Mouse (Mus musculus): Measurements from ENCODE around the gene Prr7. TPM values are rescaled to one million over a fixed set of nuclear protein-coding genes. Genes with fewer than 3 reads are reported as not detected.

Gene Prr7
- total and polyA plus RNA-seq, 3 experiments: 2.7 to 8.7 TPM; not detected in 1

DNA sequence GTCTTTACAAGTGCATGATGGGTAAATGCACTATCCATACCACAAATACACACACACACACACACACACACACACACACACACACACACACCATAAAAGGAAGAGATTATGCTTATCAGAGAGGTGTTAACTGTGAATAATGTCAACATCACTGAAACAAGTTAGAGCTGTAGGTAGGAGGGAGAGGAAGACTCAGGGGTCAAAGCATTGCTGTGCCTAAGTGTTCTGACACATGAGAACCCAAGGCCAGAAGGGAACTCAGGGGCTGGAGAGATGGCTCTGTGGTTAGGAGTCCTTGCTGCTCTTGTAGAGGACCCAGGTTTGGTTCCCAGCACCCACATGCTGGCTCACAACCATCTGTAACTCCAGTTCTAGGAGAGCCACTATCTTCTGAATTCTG is 15.9 kb downstream of the Prr7 start:
- no peaks in the 10 kb centered on the region for H3K9me3 ChIP-seq (replicated peaks; ENCODE audit: insufficient read depth, low read length)
- TF ChIP-seq MAX (IDR thresholded peaks at IDR 0.05; ENCODE audit: low read length): no peak
- no peak for TF ChIP-seq TCF12 (IDR thresholded peaks at IDR 0.05; ENCODE audit: low read depth, low read length)
- TF ChIP-seq NELFE (IDR thresholded peaks at IDR 0.05; ENCODE audit: low read depth, low read length): no peak
- TF ChIP-seq POLR2A (IDR thresholded peaks at IDR 0.05; ENCODE audit: control insufficient read depth in 1 of 2, insufficient read depth in 1 of 2, low read depth in 1 of 2, low read length in 2 of 2, poor library complexity in 1 of 2): peak in 1 of 2 experiments; percentile 49; a peak in 2 of 4 replicates
- TF ChIP-seq ETS1 (IDR thresholded peaks at IDR 0.05; ENCODE audit: low read depth, low read length): 0 out of 2 replicates have a peak, but pooled peaks have one; percentile 5
- TF ChIP-seq TBP (IDR thresholded peaks at IDR 0.05; ENCODE audit: low read depth, low read length): peak; percentile 73
- peak in 1 of 2 experiments; percentile 33; a peak in 1 of 4 replicates for TF ChIP-seq EP300 (IDR thresholded peaks at IDR 0.05; ENCODE audit: low read depth in 1 of 2, low read length in 2 of 2)
- 0 out of 2 replicates have a peak, but pooled peaks have one; percentile 13 for TF ChIP-seq GATA1 (IDR thresholded peaks at IDR 0.05; ENCODE audit: low read depth, low read length)
- H3K27me3 ChIP-seq (ENCODE audit: control insufficient read depth in 1 of 2, insufficient read depth in 2 of 2, low read length in 2 of 2): peaks cover 0 to 3% of the 10 kb centered on the region in 2 experiments; a peak in 3 of 4 replicates
- no peaks in the 10 kb centered on the region for H3K79me2 ChIP-seq (ENCODE audit: control insufficient read depth, insufficient read depth, low read length, poor library complexity)
- H3K27ac ChIP-seq (ENCODE audit: control insufficient read depth, low read depth, low read length): no peak overlapping the region
- H3K36me3 ChIP-seq (ENCODE audit: control insufficient read depth in 1 of 2, insufficient read depth in 2 of 2, low read length in 2 of 2): peaks cover 0 to 6% of the 10 kb centered on the region in 2 experiments; a peak in 2 of 4 replicates
- DNase-seq (ENCODE audit: low read depth, low spot score): peak; percentile 53
- peaks cover 5 to 17% of the 10 kb centered on the region in 2 experiments; a peak in 3 of 4 replicates for H3K4me1 ChIP-seq (ENCODE audit: control insufficient read depth in 1 of 2, insufficient read depth in 2 of 2, low read length in 2 of 2)
- no peak overlapping the region for H3K9ac ChIP-seq (ENCODE audit: control insufficient read depth, low read depth, low read length, poor library complexity, severe bottlenecking)
- no peak overlapping the region for H3K4me3 ChIP-seq (ENCODE audit: control insufficient read depth in 1 of 2, insufficient read depth in 1 of 2, low read depth in 2 of 2, low read length in 2 of 2)

DNA sequence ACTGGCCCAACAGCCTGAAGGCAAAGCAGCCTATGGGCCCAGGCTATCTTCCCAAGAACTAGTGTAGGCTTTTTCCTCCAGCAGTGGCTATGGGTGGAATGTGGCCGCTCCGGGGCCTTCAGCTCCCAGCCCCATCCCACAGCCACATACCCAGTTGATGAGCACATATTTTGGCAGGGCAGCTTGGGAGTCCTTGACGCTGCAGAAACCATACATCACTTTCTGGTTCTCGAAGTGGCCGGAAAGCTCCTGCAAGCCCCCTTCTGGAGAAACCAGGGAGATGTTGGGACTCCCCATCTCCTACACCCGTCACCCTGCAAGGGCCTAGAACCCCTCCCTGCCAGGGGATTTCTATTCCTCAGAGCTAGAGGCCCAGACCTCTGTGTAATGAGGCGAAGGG is 18.5 kb downstream of the Prr7 start:
- no peak for DNase-seq (ENCODE audit: low read depth, low spot score)
- H3K27ac ChIP-seq (ENCODE audit: control insufficient read depth, low read depth, low read length): no peak overlapping the region
- H3K4me1 ChIP-seq (ENCODE audit: control insufficient read depth in 1 of 2, insufficient read depth in 2 of 2, low read length in 2 of 2): peaks cover 5 to 17% of the 10 kb centered on the region in 2 experiments; a peak in 3 of 4 replicates
- peaks cover 0 to 5% of the 10 kb centered on the region in 2 experiments; a peak in 3 of 4 replicates for H3K27me3 ChIP-seq (ENCODE audit: control insufficient read depth in 1 of 2, insufficient read depth in 2 of 2, low read length in 2 of 2)
- no peaks in the 10 kb centered on the region for H3K79me2 ChIP-seq (ENCODE audit: control insufficient read depth, insufficient read depth, low read length, poor library complexity)
- peaks cover 0 to 9% of the 10 kb centered on the region in 2 experiments; a peak in 2 of 4 replicates for H3K36me3 ChIP-seq (ENCODE audit: control insufficient read depth in 1 of 2, insufficient read depth in 2 of 2, low read length in 2 of 2)
- no peaks in the 10 kb centered on the region for H3K9me3 ChIP-seq (replicated peaks; ENCODE audit: insufficient read depth, low read length)
- no peak for TF ChIP-seq USF1 (IDR thresholded peaks at IDR 0.05; ENCODE audit: low read depth, low read length)
- no peak for TF ChIP-seq E2F4 (IDR thresholded peaks at IDR 0.05; ENCODE audit: borderline replicate concordance, low read depth, low read length)
- no peak for TF ChIP-seq ZMIZ1 (IDR thresholded peaks at IDR 0.05; ENCODE audit: low read depth, low read length)
- TF ChIP-seq GABPA (IDR thresholded peaks at IDR 0.05; ENCODE audit: low read depth, low read length): no peak
- no peak for TF ChIP-seq MYC (IDR thresholded peaks at IDR 0.05; ENCODE audit: low read depth, low read length)
- TF ChIP-seq UBTF (IDR thresholded peaks at IDR 0.05; ENCODE audit: borderline replicate concordance, insufficient read depth, low read depth, low read length): no peak
- no peak for TF ChIP-seq MAFK (IDR thresholded peaks at IDR 0.05; ENCODE audit: borderline replicate concordance, low read depth, low read length)
- no peak overlapping the region for H3K4me3 ChIP-seq (ENCODE audit: control insufficient read depth in 1 of 2, insufficient read depth in 1 of 2, low read depth in 2 of 2, low read length in 2 of 2)
- no peak overlapping the region for H3K9ac ChIP-seq (ENCODE audit: control insufficient read depth, low read depth, low read length, poor library complexity, severe bottlenecking)
